Mouse (Mus musculus) Patski (cell line): ENCODE data around the gene Lck. TPM values are rescaled to one million over a fixed set of nuclear protein-coding genes. Genes with fewer than 3 reads are reported as not detected.

Experiments
- ATAC-seq: fragments of 100-300 bp; one replicate; pipeline ENCODE4 v1.8.0; 2021
- CTCF ChIA-PET: fragments of 350-600 bp; sonication (Branson Sonifier 250); formaldehyde crosslinking; loops from one replicate; lab custom pipeline; 2022; ENCODE audit warnings: inconsistent platforms; lab: Charles Lee
- POLR2A ChIA-PET: fragments of 350-600 bp; sonication (Branson Sonifier 250); formaldehyde crosslinking; loops from one replicate; lab custom pipeline; 2022; ENCODE audit warnings: antibody characterized with exemption, inconsistent platforms; lab: Charles Lee
- DNase-seq: peaks from one replicate; pipeline ENCODE4 v3.0.0-alpha.2; 2011; ENCODE audit warnings: low read depth, low spot score
- H3K27me3 ChIP-seq: fragments of 371-371 bp; one replicate; pipeline ENCODE4 v1.5.1; 2021
- CTCF ChIP-seq: fragments of 100-300 bp; IDR thresholded peaks from one replicate; pipeline ENCODE4 v1.5.1; 2021
- in situ Hi-C: fragments of 300-500 bp; cut with MboI; formaldehyde crosslinking; loops from 3 replicates; pipeline ENCODE4 v1.11.1; 2018; ENCODE audit warnings: low pct_unique_long_range_greater_than_20kb, mixed read lengths
- polyA plus RNA-seq: library from polyadenylated mRNA; unstranded; gene quantifications from one replicate; pipeline ENCODE4 v1.2.3, GENCODE M21; 2021

Lck gene
- polyA plus RNA-seq, 1 experiment from 2014 or later: 0.12 TPM

DNA sequence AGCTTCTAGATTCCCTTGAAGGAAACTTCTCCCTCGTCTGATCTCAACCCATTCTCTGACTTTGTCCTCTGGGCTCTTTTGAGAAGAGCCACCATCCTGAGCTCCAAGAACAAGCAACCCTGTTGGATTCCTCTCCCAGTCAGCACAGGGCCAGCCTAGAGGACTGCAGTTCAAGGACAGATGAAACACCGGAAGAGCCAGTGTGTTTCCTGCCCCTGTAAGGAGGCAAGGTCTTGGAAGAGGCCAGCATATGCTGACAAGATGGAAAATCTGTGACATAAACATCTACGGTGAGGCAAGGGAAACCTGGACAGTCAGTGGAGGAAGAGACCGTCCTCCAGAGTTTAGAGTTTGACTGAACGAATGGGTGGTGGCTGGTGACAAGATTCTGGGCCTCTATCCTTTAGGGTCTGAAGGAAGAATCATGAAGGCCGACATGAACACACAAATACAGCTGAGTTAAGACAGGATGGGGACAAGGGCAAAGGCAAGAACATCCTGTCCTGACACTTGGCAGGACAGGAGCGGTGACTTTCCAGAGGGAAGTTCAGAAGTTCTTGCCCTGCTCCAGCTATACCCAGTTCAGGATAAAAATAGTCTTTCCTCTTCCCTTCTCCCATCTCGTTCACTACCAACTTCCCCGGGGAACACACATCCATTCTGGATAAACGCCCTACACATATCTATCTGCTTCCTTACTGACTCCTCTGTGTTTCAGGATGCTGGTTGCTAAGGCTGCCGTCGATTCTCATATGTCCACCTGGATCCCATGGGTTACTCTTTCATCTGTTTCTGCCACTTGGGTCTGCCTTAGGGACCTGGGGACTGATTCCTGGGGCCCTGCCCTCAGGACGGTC is 977 bp downstream of the Lck start:
- H3K27me3 ChIP-seq: no peaks in the 10 kb centered on the region
- TF ChIP-seq CTCF: no peak
- ChIA-PET CTCF (interaction anchor here (2.1 kb wide), 1 partner anchor 37 kb away, joined by 5 read pairs; no protein-coding TSS in a partner anchor), POLR2A (no interaction called here)
- in situ Hi-C loops: no loop called here
- ATAC-seq (no peak), DNase-seq (no peak)

DNA sequence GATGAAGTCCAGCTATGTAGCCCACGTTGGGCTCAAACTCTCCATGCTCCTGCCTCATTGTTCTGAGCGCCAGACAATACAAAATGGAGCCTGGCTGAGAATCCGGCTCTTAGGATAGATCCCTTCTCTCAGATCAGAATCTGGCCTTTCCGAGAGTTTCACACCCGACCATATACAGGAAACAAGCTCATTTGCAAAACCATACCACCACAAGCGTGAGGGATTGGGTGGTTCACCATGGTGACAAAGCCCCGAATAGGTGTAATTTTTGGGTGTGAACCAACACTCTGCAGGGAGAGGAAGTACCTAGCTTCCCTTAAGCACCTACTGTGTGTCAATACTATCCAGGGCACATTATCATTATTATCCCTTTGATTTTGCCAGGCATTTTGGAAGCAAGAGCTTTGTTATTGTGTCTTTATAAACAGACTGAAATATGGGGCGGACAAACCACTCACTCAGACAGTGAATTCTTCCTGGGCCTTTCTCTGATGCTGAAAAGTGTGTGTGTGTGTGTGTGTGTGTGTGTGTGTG is 1.8 kb downstream of the Lck start:
- H3K27me3 ChIP-seq: no peaks in the 10 kb centered on the region

GRCm38 (mm10) chr4:129570028-129570427 is 3.4 kb downstream of the Lck start:
- DNase-seq (no peak), ATAC-seq (no peak)
- H3K27me3 ChIP-seq: no peaks in the 10 kb centered on the region
- CTCF ChIA-PET: no interaction called here
- no peak for TF ChIP-seq CTCF
- in situ Hi-C loops: no loop called here
- POLR2A ChIA-PET: no interaction called here

More for the DNA sequence above, 1.8 kb downstream of the Lck start:
- no peak for DNase-seq
- no peak for ATAC-seq
- no peak for TF ChIP-seq CTCF
- CTCF ChIA-PET: interaction anchor here (2.1 kb wide), 1 partner anchor 37 kb away, joined by 5 read pairs; no protein-coding TSS in a partner anchor
- in situ Hi-C loops: no loop called here
- POLR2A ChIA-PET: no interaction called here

DNA sequence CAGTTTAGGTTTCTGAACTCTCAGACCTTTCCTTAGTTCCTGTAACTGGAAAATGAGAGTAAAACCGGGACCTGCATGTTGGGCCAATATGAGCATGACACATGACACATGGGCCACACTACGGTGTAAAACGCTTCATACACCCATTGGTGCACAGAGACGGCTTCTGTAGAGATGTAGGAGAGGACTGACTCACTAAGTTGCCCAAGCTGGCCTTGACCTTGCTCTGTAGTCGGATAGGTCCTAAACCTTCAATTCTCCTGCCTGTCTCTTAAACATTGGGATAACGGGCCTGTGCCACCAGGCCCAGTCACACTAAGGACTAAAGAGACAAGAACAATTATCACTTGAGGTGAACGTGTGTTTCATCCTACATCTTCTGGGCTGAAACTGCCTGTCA is 5.1 kb downstream of the Lck start:
- no peak for DNase-seq
- in situ Hi-C loops: no loop called here
- no peaks in the 10 kb centered on the region for H3K27me3 ChIP-seq
- TF ChIP-seq CTCF: no peak
- ATAC-seq: no peak
- ChIA-PET POLR2A (no interaction called here), CTCF (no interaction called here)

DNA sequence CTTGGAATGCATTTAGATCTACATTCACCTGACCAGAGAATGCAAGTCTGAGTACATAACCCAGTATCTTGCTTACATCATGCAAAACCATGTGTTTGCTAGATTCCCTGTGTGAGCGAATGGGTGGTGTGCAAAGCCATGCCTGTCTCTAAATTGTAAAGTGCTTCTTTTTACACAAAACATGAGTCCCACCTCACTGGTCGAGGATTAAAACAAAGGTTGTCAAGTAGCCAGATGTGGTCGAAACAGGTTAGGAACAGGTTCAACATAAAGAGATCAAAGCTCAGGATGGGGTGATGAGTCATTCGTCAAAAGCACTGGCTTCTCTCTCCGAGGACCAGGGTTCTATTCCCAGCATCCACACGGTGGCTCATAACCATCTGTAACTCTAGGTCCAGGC is 8.3 kb downstream of the Lck start:
- DNase-seq (no peak), ATAC-seq (no peak)
- ChIA-PET POLR2A (no interaction called here), CTCF (no interaction called here)
- H3K27me3 ChIP-seq: no peaks in the 10 kb centered on the region
- in situ Hi-C loops: no loop called here
- TF ChIP-seq CTCF: no peak

- no peaks in the 10 kb centered on the region for H3K27me3 ChIP-seq
- ATAC-seq: no peak
- TF ChIP-seq CTCF: no peak
- ChIA-PET CTCF (no interaction called here), POLR2A (no interaction called here)
- in situ Hi-C loops: no loop called here
- DNase-seq: no peak
These were observed 9.7 kb downstream of the Lck start for GRCm38 (mm10) chr4:129563718-129564117.

DNA sequence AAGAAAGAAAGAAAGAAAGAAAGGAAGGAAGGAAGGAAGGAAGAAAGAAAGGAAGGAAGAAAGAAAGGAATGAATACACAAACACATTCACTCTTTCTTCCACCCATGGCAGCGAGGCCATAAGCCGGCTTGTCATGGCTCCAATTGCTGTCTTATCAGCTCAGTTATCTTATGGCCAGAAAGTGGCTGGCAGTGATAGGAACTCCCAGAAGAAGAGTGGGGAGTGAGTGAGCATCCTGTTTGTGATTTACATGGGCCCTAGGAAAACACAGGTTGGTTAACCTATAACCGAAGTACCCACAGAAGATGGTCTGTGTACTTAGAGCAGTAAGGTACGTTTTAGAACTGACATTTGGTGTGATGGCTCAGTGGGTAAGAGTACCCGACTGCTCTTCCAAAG is 12.3 kb downstream of the Lck start:
- DNase-seq (no peak), ATAC-seq (no peak)
- in situ Hi-C loops: no loop called here
- no peak for TF ChIP-seq CTCF
- ChIA-PET POLR2A (no interaction called here), CTCF (no interaction called here)
- no peaks in the 10 kb centered on the region for H3K27me3 ChIP-seq

GRCm38 (mm10) chr4:129558321-129558955 is 15.0 kb downstream of the Lck start:
- no peak for TF ChIP-seq CTCF
- ATAC-seq (no peak), DNase-seq (no peak)
- ChIA-PET POLR2A (no interaction called here), CTCF (interaction anchor here (0.9 kb wide), 1 partner anchor 19 kb away, joined by 3 read pairs; no protein-coding TSS in a partner anchor)
- no peaks in the 10 kb centered on the region for H3K27me3 ChIP-seq
- in situ Hi-C loops: no loop called here

GRCm38 (mm10) chr4:129557256-129557808 is 16.1 kb downstream of the Lck start:
- CTCF ChIA-PET: no interaction called here
- DNase-seq: no peak
- ATAC-seq: no peak
- no peaks in the 10 kb centered on the region for H3K27me3 ChIP-seq
- in situ Hi-C loops: no loop called here
- TF ChIP-seq CTCF: no peak
- POLR2A ChIA-PET: no interaction called here

DNA sequence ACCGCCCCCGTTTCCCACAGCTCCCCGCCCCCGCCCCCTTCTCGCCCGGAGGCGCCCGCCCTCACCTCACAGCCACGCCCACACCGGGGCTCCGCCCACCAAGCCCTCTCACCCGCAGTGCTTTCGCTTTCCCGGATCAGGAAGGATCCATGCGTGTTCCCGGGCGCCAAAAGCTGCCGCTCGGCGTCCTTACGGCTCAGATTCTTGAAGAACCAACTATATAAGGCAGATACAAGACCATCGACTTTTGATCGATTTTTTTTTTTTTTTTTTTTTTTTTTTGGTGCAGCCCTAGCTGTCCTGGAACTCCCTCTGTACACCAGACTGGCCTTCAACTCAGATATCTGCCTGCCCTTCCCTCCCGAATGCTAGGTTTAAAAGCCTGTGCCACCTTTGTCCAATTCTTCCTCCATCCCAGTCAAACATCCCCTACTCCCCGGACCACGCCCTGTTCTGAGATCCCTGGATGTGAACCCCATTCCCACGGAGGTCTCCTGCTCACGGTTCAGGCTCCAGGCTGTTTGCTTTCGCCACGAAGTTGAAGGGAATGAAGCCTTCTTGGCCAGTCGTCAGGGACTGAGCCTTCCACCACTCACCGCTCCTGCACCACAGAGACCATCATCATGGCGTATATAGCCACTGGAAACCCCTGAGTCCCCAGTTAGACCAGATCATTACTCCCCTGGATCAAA is 16.8 kb downstream of the Lck start:
- in situ Hi-C loops: no loop called here
- no peaks in the 10 kb centered on the region for H3K27me3 ChIP-seq
- CTCF ChIA-PET: no interaction called here
- no peak for TF ChIP-seq CTCF
- ATAC-seq (no peak), DNase-seq (no peak)
- POLR2A ChIA-PET: no interaction called here
